Mouse (Mus musculus): Measurements from ENCODE around the gene Igf2bp2. TPM values are rescaled to one million over a fixed set of nuclear protein-coding genes. Genes with fewer than 3 reads are reported as not detected.

Gene Igf2bp2
- total RNA-seq, 2 experiments from 2014 or later = 2.1 TPM

DNA sequence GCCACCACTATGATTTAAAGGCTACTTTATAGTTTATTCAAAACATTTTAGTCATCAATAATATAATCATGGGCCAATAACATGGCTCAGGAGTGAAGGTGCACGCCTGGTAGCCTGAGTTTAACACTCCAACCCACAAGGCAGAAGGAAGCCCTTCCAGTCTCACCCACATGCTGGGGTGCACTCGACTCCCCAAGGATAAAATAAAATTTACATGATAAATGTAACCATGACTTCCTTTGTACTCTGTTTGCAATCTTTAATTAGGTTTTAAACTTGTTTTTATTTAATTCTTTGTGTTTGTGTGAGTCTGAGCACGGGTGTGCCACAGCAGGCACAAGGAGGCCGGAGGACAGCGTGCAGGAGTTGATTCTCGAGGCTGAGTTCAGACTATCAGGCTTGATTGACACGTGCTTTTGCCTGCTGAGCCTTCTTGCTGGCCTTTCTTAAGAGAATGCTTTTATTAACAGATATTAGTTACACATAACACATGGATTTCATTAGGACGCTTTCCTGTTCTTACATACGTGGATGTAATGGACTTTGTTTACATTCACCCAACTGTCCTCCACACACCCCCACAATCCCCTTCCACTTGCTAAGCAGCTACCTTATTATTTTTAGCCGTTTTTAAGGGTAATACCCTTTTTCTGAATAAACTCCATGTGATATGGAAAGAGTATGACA is 13.3 kb downstream of the Igf2bp2 start:
- intact Hi-C loops (cut with DNase I) = no loop called here
- DNase-seq = no peak

DNA sequence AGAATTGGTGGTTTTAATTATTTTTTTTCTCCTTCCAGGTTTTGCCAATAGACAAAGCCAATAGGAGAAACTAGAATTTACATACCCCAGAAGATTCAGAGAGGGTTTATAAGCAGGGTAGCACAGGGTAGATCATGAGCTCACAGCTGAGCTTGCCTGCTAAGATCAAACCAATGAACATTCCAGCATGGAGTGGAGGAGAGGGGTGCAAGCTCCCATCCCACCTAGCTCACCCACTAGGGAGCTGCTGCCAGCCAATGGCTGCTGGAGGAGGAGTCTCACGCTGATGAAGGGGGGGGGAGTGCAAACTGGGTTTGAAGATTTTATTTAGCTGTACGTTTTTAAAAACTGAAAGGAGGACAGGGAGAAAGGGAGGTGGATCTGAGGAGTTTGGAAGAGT is 14.0 kb downstream of the Igf2bp2 start:
- intact Hi-C loops (cut with DNase I) = no loop called here

DNA sequence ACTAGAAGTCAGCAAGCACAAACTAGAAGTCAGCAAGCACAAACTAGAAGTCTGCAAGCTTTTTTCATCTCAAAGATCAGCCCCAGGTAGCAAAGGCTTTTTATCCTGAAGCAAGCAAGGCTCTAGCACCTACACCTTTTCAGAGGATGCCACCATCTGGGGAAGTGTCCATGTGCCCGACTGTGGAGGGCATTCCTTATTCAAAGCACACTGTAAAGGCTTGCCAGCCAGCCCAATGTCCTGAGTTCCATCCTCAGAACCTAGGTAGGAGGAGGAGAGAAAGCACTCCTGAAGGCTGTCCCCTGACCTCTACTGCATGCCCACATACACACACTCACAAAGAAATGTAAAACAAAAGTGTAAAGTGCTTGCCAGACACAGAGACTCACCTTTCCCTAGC is 16.0 kb downstream of the Igf2bp2 start:
- intact Hi-C loops (cut with DNase I) = no loop called here
- DNase-seq = no peak

More for the DNA sequence above, 14.0 kb downstream of the Igf2bp2 start:
- DNase-seq = no peak

DNA sequence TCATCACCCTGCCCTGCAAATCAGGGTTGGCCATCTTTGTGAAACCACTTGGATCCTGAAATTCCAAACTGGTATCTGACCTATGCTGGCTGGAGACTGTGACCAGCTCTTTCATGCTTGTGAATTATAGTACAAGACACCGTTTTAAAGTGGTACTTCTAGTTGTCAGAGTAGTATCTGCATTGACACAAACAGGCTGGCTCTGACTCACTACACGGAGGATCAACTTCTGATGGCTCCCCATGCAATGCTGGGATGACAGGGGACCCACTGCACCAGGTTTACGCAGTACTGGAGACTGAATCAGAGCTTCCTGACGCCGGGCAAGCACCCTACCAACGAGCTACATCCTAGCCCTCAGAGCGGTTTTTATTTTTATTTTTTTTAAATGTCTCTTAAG is 17.0 kb downstream of the Igf2bp2 start:
- intact Hi-C loops (cut with DNase I) = no loop called here
- DNase-seq = no peak

DNA sequence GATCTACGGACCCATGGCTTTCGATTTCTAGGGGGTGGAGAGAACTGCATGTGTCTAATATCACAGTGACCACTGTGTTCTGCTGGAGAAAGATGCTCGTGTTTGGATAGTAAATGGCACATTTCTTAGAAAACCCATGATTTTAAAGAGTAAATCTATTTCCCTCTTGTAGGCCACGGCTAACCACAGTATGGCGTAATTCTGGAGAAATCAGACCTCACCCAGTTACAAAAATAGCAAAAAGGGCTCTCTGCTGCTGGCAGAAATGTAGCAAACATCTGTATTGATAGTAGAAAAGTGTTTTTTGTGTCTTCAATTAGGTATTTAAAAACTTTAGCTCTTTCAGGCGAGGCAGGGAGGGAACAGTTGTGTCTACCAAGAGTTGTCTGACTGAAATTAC is 18.6 kb downstream of the Igf2bp2 start:
- no peak for DNase-seq
- intact Hi-C loops (cut with DNase I) = no loop called here

DNA sequence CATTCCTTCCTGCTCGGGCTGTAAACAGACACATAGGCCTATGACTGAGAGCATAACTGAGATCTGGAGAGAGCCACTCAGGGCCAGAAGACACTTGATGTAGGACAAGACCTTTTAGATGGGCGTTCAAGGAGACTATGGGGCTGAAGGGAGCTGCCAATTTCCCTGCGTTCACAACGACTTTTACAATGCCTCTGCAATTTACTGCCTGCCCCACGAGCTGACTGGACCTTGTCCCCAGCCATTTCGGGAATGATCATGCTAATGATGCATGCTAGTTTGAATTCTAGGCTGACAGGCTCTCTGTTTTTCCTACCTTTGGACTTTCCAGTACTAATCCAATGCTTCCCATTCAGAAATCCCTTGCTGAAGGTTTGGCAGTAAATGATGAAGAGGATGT is 22.2 kb downstream of the Igf2bp2 start:
- no peak for DNase-seq
- intact Hi-C loops (cut with DNase I) = no loop called here

DNA sequence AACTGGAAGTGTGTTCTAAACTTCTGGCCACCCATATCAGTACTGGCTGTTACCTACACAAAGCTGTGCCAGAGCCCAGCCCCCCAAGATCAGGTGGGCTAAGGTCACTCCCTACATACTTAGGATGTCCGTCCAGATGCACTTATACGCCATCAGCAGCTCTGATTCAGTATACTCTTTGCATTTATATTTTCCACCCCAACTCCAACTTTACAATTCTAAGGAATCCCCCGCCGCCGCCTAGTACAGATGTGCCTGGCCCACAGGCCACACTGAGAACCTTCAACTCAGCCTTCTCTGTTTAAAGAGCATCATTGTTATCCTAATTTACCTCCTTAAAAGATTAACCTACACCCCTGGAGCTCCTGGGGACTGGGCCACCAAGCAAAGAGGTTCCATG is 23.3 kb downstream of the Igf2bp2 start:
- no peak for DNase-seq
- intact Hi-C loops (cut with DNase I) = no loop called here

DNA sequence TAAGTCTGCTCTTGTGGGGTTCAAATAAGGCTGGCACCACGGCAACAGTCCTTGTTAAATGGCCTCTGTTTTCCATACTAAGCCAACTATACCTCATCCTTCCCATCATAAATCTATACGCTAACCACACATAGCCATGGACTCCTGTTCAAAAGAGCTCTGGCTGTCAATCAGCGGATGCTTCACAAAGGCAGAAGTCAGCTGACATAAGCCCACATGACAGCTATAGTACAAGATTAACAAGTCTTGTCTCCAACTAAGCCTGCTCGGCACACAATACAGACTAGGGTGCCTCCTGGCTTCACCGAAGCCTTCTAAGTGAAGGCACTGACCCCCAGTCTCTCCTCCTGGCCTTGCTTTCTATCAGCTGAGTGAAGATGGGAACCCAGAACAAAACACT is 26.9 kb downstream of the Igf2bp2 start:
- no peak for DNase-seq
- intact Hi-C loops (cut with DNase I) = no loop called here

DNA sequence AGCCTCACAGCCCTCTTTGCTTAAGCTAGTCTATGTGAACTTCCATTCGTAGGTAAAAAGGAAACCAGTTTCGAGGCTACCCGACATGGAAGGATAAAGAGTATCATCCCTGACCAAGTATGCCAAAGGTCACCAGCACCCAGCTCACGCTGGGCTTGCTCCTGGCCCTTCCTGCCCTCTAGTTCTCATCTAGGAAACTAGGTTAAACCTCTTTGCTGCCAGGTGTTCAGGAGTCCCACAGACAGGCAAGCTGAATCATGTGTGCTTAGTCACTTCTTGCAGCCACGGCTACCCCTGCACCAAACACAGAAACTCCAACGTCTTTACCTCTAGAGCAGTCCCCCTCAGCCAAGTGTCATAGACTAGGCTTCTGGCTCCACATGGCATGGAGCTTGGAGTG is 31.8 kb downstream of the Igf2bp2 start:
- intact Hi-C loops (cut with DNase I) = no loop called here
- no peak for DNase-seq

DNA sequence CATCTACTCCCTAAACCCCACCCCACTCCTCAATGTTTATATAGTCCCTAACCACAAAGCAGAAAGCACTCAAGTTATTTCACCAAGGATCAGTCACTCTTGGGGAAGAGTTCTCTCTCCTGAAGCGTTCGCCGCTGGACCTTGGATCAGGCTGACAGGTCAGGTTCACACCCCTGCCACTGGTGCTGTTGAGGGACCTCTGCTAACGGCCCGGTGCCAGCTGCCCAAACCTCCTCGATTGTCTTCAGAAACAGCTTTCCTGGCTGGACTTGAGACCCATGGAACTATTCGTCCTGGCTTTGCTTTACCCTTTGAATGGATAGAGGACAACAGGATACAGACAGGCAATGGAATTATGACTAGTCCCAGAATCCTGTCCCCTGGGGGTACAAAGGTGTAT is 33.6 kb downstream of the Igf2bp2 start:
- no peak for DNase-seq
- intact Hi-C loops (cut with DNase I) = no loop called here

DNA sequence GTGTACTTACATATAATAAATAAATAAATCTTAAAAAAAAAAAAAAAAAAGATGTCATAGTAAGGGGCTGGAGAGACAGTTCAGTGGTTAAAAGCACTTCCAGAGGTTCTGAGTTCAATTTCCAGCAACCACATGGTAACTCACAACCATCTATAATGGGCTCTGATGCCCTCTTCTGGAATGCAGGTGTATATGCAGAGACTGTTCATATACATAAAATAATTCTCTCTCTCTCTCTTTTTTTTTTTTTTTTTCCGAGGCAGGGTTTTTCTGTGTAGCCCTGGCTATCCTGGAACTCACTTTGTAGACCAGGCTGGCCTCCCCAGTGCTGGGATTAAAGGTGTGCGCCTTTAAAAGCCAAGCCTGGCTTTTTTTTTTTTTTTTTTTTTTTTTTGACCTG is 34.5 kb downstream of the Igf2bp2 start:
- intact Hi-C loops (cut with DNase I) = no loop called here
- DNase-seq = no peak

DNA sequence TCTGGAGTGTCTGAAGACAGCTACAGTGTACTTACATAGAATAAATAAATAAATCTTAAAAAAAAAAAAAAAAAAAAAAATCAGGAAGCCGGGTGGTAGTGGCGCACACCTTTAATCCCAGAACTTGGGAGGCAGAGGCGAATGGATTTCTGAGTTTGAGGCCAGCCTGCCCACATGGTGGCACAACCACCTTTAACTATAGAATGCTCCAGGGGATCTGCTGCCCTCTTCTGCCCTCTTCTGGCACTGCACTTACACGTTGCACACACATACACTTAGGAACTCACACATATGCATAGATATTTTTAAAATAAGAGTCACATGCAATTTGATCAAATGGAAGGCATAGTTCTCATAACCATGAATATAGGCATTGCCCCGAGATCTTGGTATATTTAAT is 35.3 kb downstream of the Igf2bp2 start:
- intact Hi-C loops (cut with DNase I) = no loop called here
- no peak for DNase-seq

DNA sequence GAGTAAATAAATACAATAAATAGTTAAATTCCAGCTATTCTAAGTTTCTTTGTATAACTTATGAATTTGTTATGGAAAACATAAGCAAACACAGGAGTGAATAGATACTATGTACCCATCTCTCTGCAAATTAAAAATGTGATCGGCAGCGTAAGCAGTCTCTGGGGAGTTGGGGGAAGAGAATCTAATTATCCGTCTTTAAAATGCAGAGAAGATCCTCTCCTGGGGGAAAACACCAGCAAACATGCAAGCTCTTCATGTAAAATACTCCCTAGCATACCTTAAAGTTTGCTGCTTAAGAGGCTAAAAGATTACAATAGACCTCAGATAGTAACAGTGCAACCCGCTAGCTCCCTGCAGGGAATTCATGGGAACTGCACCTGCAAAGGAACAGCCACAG is 36.2 kb downstream of the Igf2bp2 start:
- no peak for DNase-seq
- intact Hi-C loops (cut with DNase I) = no loop called here

DNA sequence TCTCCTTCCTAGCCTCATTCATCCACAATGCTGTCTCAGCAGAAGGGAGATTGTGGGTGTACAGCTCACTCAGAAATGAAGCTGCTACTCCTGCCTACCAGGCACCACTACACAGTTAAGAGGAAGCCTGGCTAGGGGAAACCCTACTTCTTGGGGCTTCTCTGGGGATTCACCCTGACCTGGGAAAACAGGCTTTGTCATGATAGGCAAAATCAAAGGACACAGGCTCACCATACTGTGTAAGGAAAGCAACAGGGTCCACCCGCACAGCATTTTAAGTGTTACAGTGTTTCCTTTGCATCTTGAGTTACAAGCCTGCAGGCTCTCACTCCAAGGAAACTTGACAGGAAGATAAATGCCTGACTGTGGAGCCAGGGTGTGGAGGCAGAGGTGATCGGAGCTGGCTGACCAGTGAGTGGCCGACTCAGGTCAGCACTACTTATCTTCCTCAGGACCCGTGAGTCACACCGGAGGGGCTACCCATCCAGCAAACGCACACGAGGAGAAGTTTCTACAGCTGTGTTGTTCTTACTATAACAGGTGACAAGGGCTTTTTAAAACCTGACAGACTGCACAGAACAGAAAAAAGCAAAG is 38.7 kb downstream of the Igf2bp2 start:
- no peak for DNase-seq
- intact Hi-C loops (cut with DNase I) = no loop called here

DNA sequence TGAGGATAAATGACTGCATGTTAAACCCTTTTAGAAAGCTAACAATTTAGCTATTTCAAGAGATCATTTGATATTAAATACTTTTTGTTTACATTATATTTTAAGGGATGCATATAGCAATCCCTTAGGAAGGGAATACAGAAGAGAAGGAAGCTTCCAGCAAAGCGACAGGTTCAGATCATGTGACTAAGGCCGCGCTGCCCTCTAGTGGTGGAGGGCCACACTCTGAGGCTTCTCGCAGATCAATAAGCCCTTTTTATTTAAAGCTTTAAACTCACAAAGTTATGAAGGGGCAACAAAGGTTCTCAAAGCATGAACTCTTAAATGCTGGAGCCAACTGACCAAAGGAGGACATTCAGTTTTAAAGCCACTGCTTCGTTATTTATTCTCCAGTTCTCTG is 39.4 kb downstream of the Igf2bp2 start:
- DNase-seq = peak; percentile 34 to 57
- intact Hi-C loops (cut with DNase I) = loop anchor here (2.0 kb wide), 1 partner anchor 17 kb away; no protein-coding TSS in a partner anchor

DNA sequence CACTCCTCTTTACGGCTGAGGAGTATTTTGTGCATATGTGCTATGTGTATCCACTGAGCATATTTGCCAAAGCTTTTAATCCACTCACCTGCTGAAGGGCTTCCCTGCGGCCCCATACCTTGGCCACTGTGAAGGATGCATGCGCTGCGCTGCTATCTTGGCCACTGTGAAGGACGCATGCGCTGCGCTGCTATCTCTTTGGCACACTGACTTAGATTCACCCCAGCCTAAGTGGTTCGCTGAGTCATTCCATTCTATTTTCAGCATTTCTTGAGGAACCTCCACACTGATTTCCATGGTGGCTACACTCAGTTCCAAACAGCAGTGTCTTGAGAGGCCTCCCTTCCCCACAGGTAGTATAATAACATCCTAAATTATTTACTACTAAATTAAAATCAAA is 42.0 kb downstream of the Igf2bp2 start:
- intact Hi-C loops (cut with DNase I) = no loop called here
- no peak for DNase-seq

DNA sequence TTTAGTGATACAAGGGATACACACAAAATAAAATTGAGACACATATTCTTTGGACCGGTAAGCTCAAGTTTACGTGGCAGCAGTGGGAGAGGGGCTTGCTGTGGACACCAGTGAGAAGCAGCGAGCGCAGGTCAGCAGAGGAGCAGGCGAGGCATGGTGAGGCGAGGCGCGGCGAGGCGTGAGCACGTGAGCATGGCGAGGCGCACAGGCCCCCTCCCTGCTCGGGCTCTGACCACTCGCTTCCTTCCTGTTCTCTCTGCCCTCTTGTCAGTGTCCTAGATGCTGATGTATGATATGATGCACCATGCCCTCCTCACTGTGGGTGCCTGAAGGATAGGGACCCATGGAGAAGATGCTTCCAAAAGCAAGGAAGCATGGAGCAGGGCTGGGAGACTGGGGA is 43.6 kb downstream of the Igf2bp2 start:
- no peak for DNase-seq
- intact Hi-C loops (cut with DNase I) = no loop called here

DNA sequence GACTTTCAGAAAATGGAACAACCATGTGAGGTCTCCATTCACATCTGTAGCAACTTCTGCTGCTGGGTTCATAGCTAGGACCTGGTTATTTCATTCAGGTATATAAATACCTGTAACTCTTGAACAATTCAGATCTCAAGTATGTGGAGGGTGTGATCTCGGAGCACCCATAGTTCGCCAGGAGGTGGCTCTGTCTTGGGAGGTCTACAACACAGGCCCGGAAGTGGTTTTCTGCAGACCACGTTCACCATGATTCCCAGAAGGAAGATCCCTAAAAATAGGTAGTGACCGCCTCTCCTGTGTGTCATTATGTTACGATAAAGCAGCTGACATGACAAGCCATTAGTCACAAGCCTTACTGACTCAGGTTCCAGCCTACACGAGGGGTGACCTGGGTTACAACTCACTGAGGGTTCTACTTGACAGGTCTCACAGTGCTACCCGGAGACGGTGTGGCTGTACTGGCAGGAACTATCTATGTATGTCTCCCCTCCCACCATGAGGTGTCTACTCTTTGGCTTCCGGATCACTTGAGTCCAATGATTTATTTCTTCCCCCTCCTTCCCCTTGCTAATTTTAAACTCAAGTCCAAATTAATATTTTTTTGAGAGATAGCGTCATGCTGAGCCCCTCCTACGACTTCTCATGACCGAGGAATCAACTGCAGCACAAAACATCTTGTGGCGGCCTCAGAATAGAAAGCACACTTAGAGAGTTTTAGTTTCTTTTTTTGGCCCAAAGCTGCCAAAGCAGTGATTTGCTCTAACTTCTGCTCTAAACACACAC is 44.2 kb downstream of the Igf2bp2 start:
- DNase-seq = no peak
- intact Hi-C loops (cut with DNase I) = no loop called here

DNA sequence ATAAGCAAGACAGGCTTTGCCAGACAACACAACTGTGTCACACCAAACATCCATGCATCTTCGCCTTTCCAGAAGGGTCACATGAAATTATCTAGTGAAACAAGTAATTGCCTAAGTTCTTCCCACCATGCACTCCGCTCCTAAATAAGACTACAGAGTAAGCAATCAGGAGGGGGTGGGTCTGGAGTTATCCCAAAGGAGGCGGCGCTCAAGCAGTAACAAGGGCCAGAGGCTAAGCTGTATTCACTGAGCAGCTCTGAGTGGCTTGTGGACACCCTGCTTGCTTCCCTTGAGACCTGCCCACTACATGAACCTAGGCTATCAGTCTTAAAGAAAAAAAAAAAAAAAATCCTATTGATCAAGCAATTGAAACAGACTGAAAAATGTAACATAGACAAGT is 44.9 kb downstream of the Igf2bp2 start:
- no peak for DNase-seq
- intact Hi-C loops (cut with DNase I) = no loop called here

DNA sequence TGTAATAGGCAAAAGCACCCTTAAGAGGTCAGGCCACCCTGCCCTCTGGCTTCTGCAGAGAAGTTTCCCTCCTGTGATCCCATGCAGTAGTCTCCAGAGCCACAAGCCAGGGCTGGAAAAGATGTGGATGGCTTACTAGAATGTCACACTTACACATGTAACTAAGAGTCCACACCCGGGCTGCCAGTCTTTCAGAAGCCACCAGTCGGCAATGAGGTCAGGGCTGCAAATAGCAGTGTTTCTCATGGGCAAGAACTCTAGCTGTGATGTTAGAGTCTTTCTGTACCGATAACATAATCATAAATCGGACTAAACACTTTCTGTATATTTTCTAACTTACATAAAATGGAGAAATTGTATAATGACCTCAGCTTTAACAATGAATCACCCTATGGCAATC is 46.4 kb downstream of the Igf2bp2 start:
- DNase-seq = no peak
- intact Hi-C loops (cut with DNase I) = no loop called here

DNA sequence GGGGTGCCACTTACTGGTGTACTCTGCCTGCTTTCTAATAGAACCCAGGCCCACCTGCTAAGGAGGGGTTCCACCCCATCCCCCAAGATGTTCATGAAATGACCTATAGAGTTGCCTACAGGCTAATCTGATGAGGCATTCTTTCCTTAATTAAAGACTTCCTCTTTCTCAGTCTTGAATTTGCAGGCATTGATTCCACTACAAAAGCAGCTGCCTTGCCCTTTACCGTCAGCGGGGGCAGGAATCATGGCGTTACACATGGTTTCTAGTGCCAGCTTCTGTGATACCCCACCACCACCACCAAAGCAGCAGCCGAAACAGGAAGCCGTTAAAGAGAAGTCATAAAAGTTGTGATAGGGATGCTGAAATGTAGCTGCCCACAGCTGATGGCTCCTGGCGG is 47.0 kb downstream of the Igf2bp2 start:
- DNase-seq = no peak
- intact Hi-C loops (cut with DNase I) = no loop called here

DNA sequence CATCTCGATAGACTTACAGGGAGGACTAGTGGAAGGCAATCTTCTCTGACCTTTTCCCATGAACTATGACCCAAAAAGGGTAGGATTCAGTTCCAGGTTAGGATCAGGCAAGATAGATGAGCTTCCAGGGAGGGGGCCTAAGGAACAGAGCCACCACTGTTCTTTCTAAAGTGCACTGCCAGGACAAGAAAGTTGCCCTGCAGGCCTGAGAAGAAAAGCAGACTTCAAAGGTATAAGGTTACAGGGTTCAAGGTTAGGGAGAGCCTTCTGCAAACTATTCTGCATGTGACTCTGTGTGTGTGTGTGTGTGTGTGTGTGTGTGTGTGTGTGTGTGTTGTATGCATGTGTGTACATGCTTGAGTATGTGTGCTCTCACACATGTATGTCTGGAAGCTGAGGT is 53.1 kb downstream of the Igf2bp2 start:
- intact Hi-C loops (cut with DNase I) = no loop called here
- DNase-seq = no peak

Data from gastrocnemius, postnatal 36 days (tissue).